Mouse (Mus musculus): ENCODE measurements around the gene Myrfl. TPM values are rescaled to one million over a fixed set of nuclear protein-coding genes. Genes with fewer than 3 reads are reported as not detected.

Gene Myrfl
- polyA plus RNA-seq, 1 experiment from 2014 or later = 0.65 TPM

DNA sequence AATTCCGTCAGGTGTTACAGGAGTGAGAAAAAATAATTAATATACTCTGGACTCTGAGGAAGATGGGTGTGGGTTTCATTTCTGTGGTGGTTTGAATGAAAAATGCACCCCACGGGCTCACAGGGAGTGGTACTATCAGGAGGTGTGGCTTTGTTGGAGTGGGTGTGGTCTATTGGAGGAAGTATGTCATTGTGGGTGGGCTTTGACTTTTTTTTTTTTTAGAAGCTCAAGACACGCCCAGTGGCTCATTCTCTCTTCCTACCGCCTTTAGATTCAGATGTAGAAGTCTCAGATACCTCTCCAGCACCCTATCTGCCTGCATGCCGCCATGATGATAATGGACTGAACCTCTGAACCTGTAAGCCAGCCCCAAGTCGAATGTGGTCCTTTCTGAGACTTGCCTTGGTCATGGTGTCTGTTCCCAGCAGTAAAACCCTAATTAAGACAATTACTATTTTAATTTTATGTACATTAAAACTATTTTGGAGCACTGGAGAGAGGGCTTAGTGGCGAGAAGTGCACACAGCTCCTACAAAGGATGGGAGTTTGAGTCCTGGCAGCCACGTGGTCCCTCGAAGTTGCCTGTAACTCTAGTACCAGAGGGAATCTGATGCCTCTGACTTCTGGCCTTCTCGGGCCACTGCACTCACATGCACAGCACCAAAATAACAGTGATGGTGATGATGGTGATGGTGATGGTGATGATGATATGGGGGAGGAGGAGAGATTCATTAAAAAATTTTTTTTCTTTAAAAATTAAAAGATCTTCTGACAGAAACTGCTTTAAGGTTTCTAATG is 88.0 kb downstream of the Myrfl start:
- no peak for ATAC-seq (ENCODE audit: low FRiP score, low read depth)
- no peak overlapping the region for H3K9ac ChIP-seq
- H3K9me3 ChIP-seq = no peaks in the 10 kb centered on the region
- no peak overlapping the region for H3K4me3 ChIP-seq
- H3K36me3 ChIP-seq = no peaks in the 10 kb centered on the region
- no peak overlapping the region for H3K4me2 ChIP-seq (replicated peaks)
- H3K4me1 ChIP-seq = no peaks in the 10 kb centered on the region
- WGBS = 89% methylated on average over 10 of the region's 10 CpGs
- H3K27me3 ChIP-seq (replicated peaks) = no peaks in the 10 kb centered on the region
- no peak overlapping the region for H3K27ac ChIP-seq

DNA sequence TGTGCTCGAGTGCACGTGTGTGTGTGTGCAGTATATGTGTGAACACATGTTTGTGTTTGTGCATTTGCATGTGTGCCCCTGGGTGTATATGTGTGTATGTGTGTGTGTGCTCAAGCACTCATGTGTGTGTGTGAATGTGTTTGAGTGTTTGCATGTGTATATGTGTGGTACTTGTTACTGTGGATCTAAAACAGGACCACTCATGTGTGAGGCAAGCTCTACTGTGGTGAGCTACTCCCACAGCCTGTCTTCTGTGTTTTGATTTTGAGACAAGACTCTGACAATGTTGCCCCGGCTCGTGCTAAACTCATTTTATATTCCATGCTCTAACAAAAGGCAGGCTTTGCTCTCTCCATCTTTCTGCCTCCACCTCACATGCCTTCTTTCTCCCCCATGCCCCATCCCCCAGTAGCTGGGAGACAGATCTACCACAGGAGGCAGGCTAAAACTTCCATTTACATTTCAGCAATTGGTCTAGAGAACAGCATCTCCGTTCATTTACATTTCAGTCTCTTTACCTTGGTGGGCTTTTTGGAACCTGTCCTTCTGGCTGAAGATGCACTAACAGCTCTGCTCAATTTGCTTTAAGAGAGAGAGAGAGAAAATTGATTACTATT is 94.4 kb downstream of the Myrfl start:
- H3K4me1 ChIP-seq = 0 out of 2 replicates have a peak, but pooled peaks cover 2% of the 10 kb centered on the region
- H3K27ac ChIP-seq = no peak overlapping the region
- H3K4me3 ChIP-seq = no peak overlapping the region
- no peaks in the 10 kb centered on the region for H3K9me3 ChIP-seq
- no peak overlapping the region for H3K4me2 ChIP-seq (replicated peaks)
- H3K36me3 ChIP-seq = no peaks in the 10 kb centered on the region
- no peak for ATAC-seq (ENCODE audit: low FRiP score, low read depth)
- 46% methylated on average over 5 of the region's 5 CpGs for WGBS
- H3K27me3 ChIP-seq (replicated peaks) = no peaks in the 10 kb centered on the region
- H3K9ac ChIP-seq = no peak overlapping the region

DNA sequence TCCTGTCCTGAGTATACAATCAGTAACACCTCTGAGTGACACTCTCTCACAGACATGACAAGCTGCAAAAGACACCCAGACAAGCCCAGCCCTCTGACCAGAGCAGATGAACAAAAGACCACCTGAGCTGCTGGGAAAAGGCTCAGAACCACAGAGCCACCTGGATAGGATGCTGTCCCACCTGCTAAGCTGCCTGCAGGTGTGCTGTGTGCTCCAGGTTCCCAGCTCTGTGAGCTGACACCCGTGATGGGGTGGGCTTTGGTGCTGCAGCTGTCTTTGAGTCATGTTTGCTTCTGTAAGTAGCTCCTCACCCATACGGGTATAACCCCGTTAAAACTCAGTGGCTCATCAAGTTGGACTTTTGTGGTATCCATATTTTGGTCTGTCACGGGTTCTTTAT is 95.4 kb downstream of the Myrfl start:
- WGBS = 61% methylated on average over 4 of the region's 4 CpGs
- Histone ChIP-seq H3K27ac (no peak overlapping the region), H3K36me3 (no peaks in the 10 kb centered on the region), H3K4me3 (no peak overlapping the region), H3K27me3 (replicated peaks) (no peaks in the 10 kb centered on the region), H3K9me3 (no peaks in the 10 kb centered on the region), H3K9ac (no peak overlapping the region), H3K4me1 (0 out of 2 replicates have a peak, but pooled peaks cover 2% of the 10 kb centered on the region), H3K4me2 (replicated peaks) (no peak overlapping the region)
- no peak for ATAC-seq (ENCODE audit: low FRiP score, low read depth)

DNA sequence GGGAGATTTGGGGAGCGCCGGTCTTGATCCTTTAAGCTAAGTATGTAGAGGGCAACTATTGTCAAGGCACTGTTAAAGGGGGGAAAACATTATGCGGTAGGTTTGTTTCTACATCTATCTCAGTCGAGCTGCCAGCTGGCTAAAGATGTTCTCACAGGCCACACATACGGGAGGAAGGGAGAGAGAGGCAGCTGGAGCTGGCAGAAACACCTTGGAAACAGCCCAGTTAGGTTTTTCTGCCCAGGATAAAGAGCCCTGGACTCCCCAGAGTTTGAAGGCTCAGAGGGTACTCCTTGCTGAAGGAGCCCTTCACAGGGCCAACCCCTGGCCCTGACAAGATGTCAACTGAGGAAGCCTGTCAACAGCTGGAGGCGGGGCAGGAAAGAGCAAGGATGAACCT is 100.7 kb downstream of the Myrfl start:
- WGBS = 68% methylated on average over 6 of the region's 6 CpGs

DNA sequence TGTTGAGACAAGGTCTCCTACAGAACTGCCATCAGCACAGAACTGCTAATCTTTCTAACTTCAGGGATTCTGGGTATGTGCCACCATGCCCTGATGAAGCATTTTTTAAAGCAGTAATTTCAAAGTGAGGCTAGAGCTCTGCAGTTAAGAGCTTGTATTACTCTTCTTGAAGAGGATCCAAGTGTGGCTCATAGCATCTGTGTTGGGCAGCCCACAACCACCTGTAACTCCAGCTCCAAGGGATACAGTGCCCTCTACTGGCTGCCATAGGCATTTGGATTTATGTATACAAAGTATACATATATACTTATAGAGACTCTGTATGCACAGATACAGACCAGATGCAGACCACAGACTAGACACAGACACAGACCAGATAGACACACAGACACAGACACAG is 107.6 kb downstream of the Myrfl start:
- H3K9ac ChIP-seq = no peak overlapping the region
- H3K4me1 ChIP-seq = no peaks in the 10 kb centered on the region
- no peaks in the 10 kb centered on the region for H3K9me3 ChIP-seq
- no peak for ATAC-seq (ENCODE audit: low FRiP score, low read depth)
- H3K27me3 ChIP-seq (replicated peaks) = no peaks in the 10 kb centered on the region
- no peaks in the 10 kb centered on the region for H3K36me3 ChIP-seq
- no peak overlapping the region for H3K4me3 ChIP-seq
- no peak overlapping the region for H3K27ac ChIP-seq
- H3K4me2 ChIP-seq (replicated peaks) = no peak overlapping the region

More for the DNA sequence above, 100.7 kb downstream of the Myrfl start:
- no peak overlapping the region for H3K27ac ChIP-seq
- H3K4me2 ChIP-seq (replicated peaks) = no peak overlapping the region
- no peak overlapping the region for H3K4me3 ChIP-seq
- no peak overlapping the region for H3K9ac ChIP-seq
- no peaks in the 10 kb centered on the region for H3K27me3 ChIP-seq (replicated peaks)
- no peaks in the 10 kb centered on the region for H3K4me1 ChIP-seq
- no peaks in the 10 kb centered on the region for H3K36me3 ChIP-seq
- no peak for ATAC-seq (ENCODE audit: low FRiP score, low read depth)
- no peaks in the 10 kb centered on the region for H3K9me3 ChIP-seq

DNA sequence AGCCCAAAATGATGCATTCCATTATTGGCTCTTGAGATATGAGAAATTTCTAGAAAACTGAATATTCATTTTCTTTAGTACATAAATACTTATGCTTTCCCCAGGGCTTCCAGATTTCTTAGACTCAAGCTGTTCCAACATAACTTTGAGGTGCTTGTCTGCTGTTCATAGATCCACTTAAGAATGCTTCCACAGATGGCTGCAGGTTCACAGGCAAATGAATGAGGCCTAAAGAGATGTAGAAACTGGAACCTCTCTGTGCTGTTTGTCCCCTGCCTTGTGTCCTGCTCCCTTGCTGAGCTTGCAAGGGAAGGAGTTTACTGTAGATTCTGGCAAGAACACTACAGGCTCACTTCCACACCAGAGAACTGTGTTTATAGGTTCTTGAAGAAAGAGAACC is 108.3 kb downstream of the Myrfl start:
- no peak overlapping the region for H3K27ac ChIP-seq
- no peak for ATAC-seq (ENCODE audit: low FRiP score, low read depth)
- H3K4me2 ChIP-seq (replicated peaks) = no peak overlapping the region
- no peaks in the 10 kb centered on the region for H3K4me1 ChIP-seq
- no peak overlapping the region for H3K4me3 ChIP-seq
- no peaks in the 10 kb centered on the region for H3K36me3 ChIP-seq
- H3K9ac ChIP-seq = no peak overlapping the region
- H3K9me3 ChIP-seq = no peaks in the 10 kb centered on the region
- no peaks in the 10 kb centered on the region for H3K27me3 ChIP-seq (replicated peaks)

DNA sequence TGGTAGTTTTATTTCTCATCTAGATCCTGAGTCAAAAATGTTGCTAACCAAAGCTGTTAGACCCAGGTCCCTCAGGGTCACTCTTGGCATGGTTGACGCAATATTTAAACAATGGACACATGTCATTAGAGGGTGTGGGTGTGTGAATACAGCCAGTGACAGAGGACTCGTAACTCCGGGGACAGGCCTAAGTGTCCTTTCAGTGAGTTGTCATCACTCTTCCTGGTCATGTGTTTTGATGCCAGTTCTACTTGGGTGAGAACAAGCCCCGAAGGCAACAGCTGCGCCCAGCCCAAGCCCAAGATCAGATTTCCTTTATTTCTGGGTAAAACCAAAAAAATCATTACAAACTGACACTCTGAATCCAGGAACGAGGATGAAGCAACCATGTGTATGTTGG is 112.6 kb downstream of the Myrfl start:
- 78% methylated on average over 6 of the region's 6 CpGs for WGBS
- Histone ChIP-seq H3K4me2 (replicated peaks) (no peak overlapping the region), H3K9ac (no peak overlapping the region), H3K36me3 (no peaks in the 10 kb centered on the region), H3K4me3 (no peak overlapping the region), H3K4me1 (no peaks in the 10 kb centered on the region), H3K27me3 (replicated peaks) (no peaks in the 10 kb centered on the region), H3K9me3 (no peaks in the 10 kb centered on the region), H3K27ac (no peak overlapping the region)
- ATAC-seq (ENCODE audit: low FRiP score, low read depth) = no peak

DNA sequence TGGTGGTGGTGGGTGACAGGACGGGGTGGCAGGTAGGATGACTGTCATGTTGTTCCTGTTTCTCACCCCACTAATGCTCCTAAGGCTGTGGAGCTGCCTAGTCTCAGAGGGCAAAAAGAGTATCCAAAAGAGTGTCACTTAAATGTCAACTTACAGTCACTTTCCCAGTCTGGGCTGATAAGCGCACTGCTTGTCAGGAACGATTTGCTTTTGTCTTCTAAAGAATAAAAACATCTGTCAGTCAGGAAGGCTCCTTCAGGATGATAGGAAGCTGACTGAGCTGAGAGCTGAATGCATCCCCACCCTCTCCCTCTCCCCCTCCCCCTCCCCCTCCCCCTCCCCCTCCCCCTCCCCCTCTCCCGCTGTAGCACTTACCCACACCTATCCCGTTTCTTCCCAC is 113.7 kb downstream of the Myrfl start:
- 84% methylated on average over 3 of the region's 5 CpGs for WGBS

DNA sequence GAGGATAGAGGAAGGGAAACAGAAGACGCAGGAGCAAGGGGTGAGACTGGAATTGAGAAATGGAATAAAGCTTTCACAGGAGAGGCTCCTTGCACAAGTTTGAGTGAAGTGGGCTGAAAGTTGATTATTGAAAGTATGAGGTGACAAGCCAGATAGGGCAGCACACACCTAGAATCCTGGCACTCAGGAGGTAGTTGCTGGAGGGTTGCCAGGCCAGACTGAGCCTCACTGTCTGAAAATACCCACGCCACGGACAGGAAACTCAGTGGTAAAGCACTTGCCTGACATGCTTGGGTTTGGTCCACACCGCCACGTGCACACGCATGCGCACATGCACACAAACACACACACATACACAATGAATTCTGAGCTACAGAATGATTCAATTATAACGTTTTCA is 118.8 kb downstream of the Myrfl start:
- no peaks in the 10 kb centered on the region for H3K9me3 ChIP-seq
- H3K4me1 ChIP-seq = peaks cover 12% of the 10 kb centered on the region; the same call in 1 of the 2 replicates
- no peaks in the 10 kb centered on the region for H3K36me3 ChIP-seq
- H3K27ac ChIP-seq = no peak overlapping the region
- no peak overlapping the region for H3K9ac ChIP-seq
- 91% methylated on average over 8 of the region's 8 CpGs for whole genome bisulfite sequencing
- ATAC-seq (ENCODE audit: low FRiP score, low read depth) = no peak
- no peak overlapping the region for H3K4me3 ChIP-seq
- no peaks in the 10 kb centered on the region for H3K27me3 ChIP-seq (replicated peaks)
- no peak overlapping the region for H3K4me2 ChIP-seq (replicated peaks)

More for the DNA sequence above, 113.7 kb downstream of the Myrfl start:
- Histone ChIP-seq H3K9me3 (no peaks in the 10 kb centered on the region), H3K27me3 (replicated peaks) (no peaks in the 10 kb centered on the region), H3K27ac (no peak overlapping the region), H3K9ac (no peak overlapping the region), H3K4me1 (no peaks in the 10 kb centered on the region), H3K36me3 (no peaks in the 10 kb centered on the region), H3K4me3 (no peak overlapping the region), H3K4me2 (replicated peaks) (no peak overlapping the region)
- ATAC-seq (ENCODE audit: low FRiP score, low read depth) = no peak

DNA sequence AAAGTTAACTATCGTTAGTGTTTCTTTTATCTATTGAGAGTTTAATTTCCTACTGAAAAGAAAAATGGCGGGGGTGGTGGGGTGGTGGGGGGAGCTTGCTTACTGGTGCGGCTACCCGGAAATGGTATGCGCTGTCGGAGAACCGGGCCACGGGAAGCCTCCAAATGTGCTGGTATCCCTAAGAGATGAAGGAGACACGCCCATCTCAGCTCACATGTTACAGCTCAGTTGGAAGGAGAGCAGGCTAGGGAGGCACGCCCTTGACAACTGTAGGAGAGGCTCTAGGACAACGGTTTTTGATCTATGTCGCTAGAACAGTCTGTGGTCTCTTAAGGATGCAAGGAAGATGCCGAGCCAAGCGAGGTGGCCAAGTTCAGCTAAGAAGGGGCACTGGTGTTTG is 119.9 kb downstream of the Myrfl start:
- Histone ChIP-seq H3K36me3 (no peaks in the 10 kb centered on the region), H3K4me2 (replicated peaks) (no peak overlapping the region), H3K27me3 (replicated peaks) (no peaks in the 10 kb centered on the region), H3K27ac (no peak overlapping the region), H3K4me1 (peaks cover 12% of the 10 kb centered on the region; the same call in 1 of the 2 replicates), H3K4me3 (no peak overlapping the region), H3K9ac (no peak overlapping the region), H3K9me3 (no peaks in the 10 kb centered on the region)
- no peak for ATAC-seq (ENCODE audit: low FRiP score, low read depth)
- 86% methylated on average over 14 of the region's 14 CpGs for WGBS

DNA sequence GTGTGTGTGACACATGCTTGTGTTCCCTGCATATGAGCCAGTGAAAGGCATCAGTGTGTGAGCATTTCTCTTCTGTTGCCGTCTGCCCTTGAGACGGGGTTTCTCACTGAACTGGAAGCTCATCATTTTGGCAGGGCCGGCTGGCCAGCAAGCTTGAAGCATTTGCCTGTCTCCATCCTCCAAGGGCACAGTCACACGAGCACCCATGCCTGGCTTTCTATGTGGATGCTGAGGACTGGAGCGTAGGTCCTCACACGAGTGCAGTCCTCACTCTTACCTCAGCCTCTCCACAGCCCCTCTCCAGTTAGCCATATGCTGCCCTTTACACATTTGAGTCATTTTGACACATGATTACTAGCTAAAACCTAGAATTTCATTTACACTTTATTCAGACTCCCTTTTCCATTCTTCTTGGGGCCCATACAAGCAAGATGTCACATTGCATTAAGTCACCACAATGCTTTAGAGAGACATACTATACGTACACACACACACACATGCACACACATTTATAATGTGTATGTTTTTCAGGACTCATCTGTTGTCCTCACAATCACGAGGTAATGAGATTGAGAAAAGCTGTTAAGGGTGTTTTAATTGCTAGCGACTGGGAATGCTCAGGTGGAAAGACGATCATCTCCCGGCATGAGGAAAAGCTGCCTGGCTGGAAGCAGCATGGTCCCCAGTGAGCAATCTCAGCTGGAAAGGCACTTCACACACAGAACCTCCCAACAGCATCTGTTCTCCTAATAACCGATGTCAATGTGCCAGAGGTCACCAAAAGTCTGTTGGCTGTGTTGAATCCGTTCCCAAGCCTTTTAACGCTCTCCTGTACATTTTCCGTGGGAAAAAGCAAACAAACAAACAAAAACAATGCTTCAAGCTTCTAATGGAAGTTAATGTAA is 122.6 kb downstream of the Myrfl start:
- WGBS = 54% methylated on average over 15 of the region's 15 CpGs
- no peak overlapping the region for H3K4me2 ChIP-seq (replicated peaks)
- no peak overlapping the region for H3K4me3 ChIP-seq
- no peaks in the 10 kb centered on the region for H3K9me3 ChIP-seq
- H3K27ac ChIP-seq = no peak overlapping the region
- ATAC-seq (ENCODE audit: low FRiP score, low read depth) = peak; percentile 48; the same call in 1 of the 2 replicates
- H3K27me3 ChIP-seq (replicated peaks) = no peaks in the 10 kb centered on the region
- H3K4me1 ChIP-seq = peaks cover 16% of the 10 kb centered on the region; the same call in 1 of the 2 replicates
- no peaks in the 10 kb centered on the region for H3K36me3 ChIP-seq
- no peak overlapping the region for H3K9ac ChIP-seq
